Mouse (Mus musculus): ENCODE data around the gene Gsn.

- TF ChIP-seq CTCF (IDR thresholded peaks at IDR 0.05; ENCODE audit: borderline replicate concordance, insufficient read depth, low read length) (no peak), POLR2A (IDR thresholded peaks at IDR 0.05; ENCODE audit: low read depth, low read length) (no peak)
Measured at GRCm38 (mm10) chr2:35302049-35302885, 46.1 kb downstream of the Gsn start.

Measured in embryonic fibroblast, embryonic 13.5 days (primary cell).